Mouse (Mus musculus): ENCODE results near the gene Dpf2. TPM values are rescaled to one million over a fixed set of nuclear protein-coding genes. Genes with fewer than 3 reads are reported as not detected.
A peak's percentile ranks its signal among the peaks of the same experiment; 100 is the strongest.

Gene Dpf2
- polyA plus RNA-seq, 1 experiment from 2014 or later = 47.0 TPM

- Histone ChIP-seq H3K9me3 (ENCODE audit: control insufficient read depth, low read length) (no peaks in the 10 kb centered on the region), H3K27ac (replicated peaks) (peak overlapping the region; percentile 35; the same call in 1 of the 2 replicates), H3K9ac (ENCODE audit: low read length) (peak overlapping the region; percentile 50; the same call in 1 of the 2 replicates), H3K4me1 (replicated peaks; ENCODE audit: control insufficient read depth, insufficient read depth) (peaks cover 3% of the 10 kb centered on the region; the same call in 1 of the 2 replicates), H3K36me3 (ENCODE audit: control insufficient read depth, insufficient read depth, low read length) (peaks cover 9% of the 10 kb centered on the region), H3K4me2 (replicated peaks; ENCODE audit: low read depth) (peak overlapping the region; percentile 36), H3K27me3 (ENCODE audit: control insufficient read depth, insufficient read depth, low read length) (no peaks in the 10 kb centered on the region), H3K4me3 (ENCODE audit: low read depth, low read length) (no peak overlapping the region)
- no peak for ATAC-seq (ENCODE audit: low FRiP score, low TSS enrichment)
- no peak for DNase-seq (ENCODE audit: low spot score)
- TF ChIP-seq EP300 (optimal IDR thresholded peaks at IDR 0.05) (no peak), CTCF (IDR thresholded peaks at IDR 0.05; ENCODE audit: low read depth) (no peak)
- WGBS = 24% methylated on average over 9 of the region's 9 CpGs
Measured at GRCm38 (mm10) chr19:5921715-5922114, 8.9 kb upstream of the Dpf2 start.

- under 1% methylated on average over 57 of the region's 59 CpGs for WGBS
- Histone ChIP-seq H3K27ac (replicated peaks) (peak overlapping the region; percentile 94), H3K27me3 (ENCODE audit: control insufficient read depth, insufficient read depth, low read length) (no peaks in the 10 kb centered on the region), H3K9me3 (ENCODE audit: control insufficient read depth, low read length) (no peaks in the 10 kb centered on the region), H3K4me2 (replicated peaks; ENCODE audit: low read depth) (peak overlapping the region; percentile 71), H3K9ac (ENCODE audit: low read length) (peak overlapping the region; percentile 95), H3K36me3 (ENCODE audit: control insufficient read depth, insufficient read depth, low read length) (peaks cover 5% of the 10 kb centered on the region), H3K4me3 (ENCODE audit: low read depth, low read length) (peak overlapping the region; percentile 95), H3K4me1 (replicated peaks; ENCODE audit: control insufficient read depth, insufficient read depth) (peaks cover 6% of the 10 kb centered on the region)
- TF ChIP-seq EP300 (optimal IDR thresholded peaks at IDR 0.05) = no peak
- TF ChIP-seq CTCF (IDR thresholded peaks at IDR 0.05; ENCODE audit: low read depth) = peak; percentile 53
- ATAC-seq (ENCODE audit: low FRiP score, low TSS enrichment) (peak; percentile 96), DNase-seq (ENCODE audit: low spot score) (peak; percentile 99)
Measured at GRCm38 (mm10) chr19:5912103-5913006, 455 bp downstream of the Dpf2 start.

- no peak for DNase-seq (ENCODE audit: low spot score)
Measured at GRCm38 (mm10) chr19:5911430-5912102, 1.2 kb downstream of the Dpf2 start.

GRCm38 (mm10) chr19:5910221-5910620 is 2.6 kb downstream of the Dpf2 start:
- peak overlapping the region; percentile 35 for H3K4me2 ChIP-seq (replicated peaks; ENCODE audit: low read depth)
- ATAC-seq (ENCODE audit: low FRiP score, low TSS enrichment) (no peak), DNase-seq (ENCODE audit: low spot score) (peak; percentile 41)
- no peaks in the 10 kb centered on the region for H3K9me3 ChIP-seq (ENCODE audit: control insufficient read depth, low read length)
- peaks cover 15% of the 10 kb centered on the region for H3K36me3 ChIP-seq (ENCODE audit: control insufficient read depth, insufficient read depth, low read length)
- 0 out of 2 replicates have a peak overlapping the region, but pooled peaks have one; percentile 3 for H3K4me3 ChIP-seq (ENCODE audit: low read depth, low read length)
- WGBS = 31% methylated on average over 6 of the region's 6 CpGs
- no peaks in the 10 kb centered on the region for H3K27me3 ChIP-seq (ENCODE audit: control insufficient read depth, insufficient read depth, low read length)
- no peak for TF ChIP-seq EP300 (optimal IDR thresholded peaks at IDR 0.05)
- peak; percentile 33; the same call in 1 of the 2 replicates for TF ChIP-seq CTCF (IDR thresholded peaks at IDR 0.05; ENCODE audit: low read depth)
- no peak overlapping the region for H3K9ac ChIP-seq (ENCODE audit: low read length)
- H3K27ac ChIP-seq (replicated peaks) = peak overlapping the region; percentile 24; the same call in 1 of the 2 replicates
- H3K4me1 ChIP-seq (replicated peaks; ENCODE audit: control insufficient read depth, insufficient read depth) = peaks cover 6% of the 10 kb centered on the region

More at GRCm38 (mm10) chr19:5911430-5912102, 1.2 kb downstream of the Dpf2 start:
- peak overlapping the region; percentile 95 for H3K4me3 ChIP-seq (ENCODE audit: low read depth, low read length)
- H3K4me2 ChIP-seq (replicated peaks; ENCODE audit: low read depth) = peak overlapping the region; percentile 71
- no peak for ATAC-seq (ENCODE audit: low FRiP score, low TSS enrichment)
- no peaks in the 10 kb centered on the region for H3K27me3 ChIP-seq (ENCODE audit: control insufficient read depth, insufficient read depth, low read length)
- no peak for TF ChIP-seq EP300 (optimal IDR thresholded peaks at IDR 0.05)
- TF ChIP-seq CTCF (IDR thresholded peaks at IDR 0.05; ENCODE audit: low read depth) = no peak
- peak overlapping the region; percentile 94 for H3K27ac ChIP-seq (replicated peaks)
- peaks cover 6% of the 10 kb centered on the region for H3K4me1 ChIP-seq (replicated peaks; ENCODE audit: control insufficient read depth, insufficient read depth)
- under 1% methylated on average over 14 of the region's 14 CpGs for WGBS
- peak overlapping the region; percentile 95 for H3K9ac ChIP-seq (ENCODE audit: low read length)
- no peaks in the 10 kb centered on the region for H3K9me3 ChIP-seq (ENCODE audit: control insufficient read depth, low read length)
- H3K36me3 ChIP-seq (ENCODE audit: control insufficient read depth, insufficient read depth, low read length) = peaks cover 6% of the 10 kb centered on the region; the same call in 1 of the 2 replicates

GRCm38 (mm10) chr19:5907275-5907674 is 5.5 kb downstream of the Dpf2 start:
- H3K4me1 ChIP-seq (replicated peaks; ENCODE audit: control insufficient read depth, insufficient read depth) = peaks cover 3% of the 10 kb centered on the region; the same call in 1 of the 2 replicates
- H3K27me3 ChIP-seq (ENCODE audit: control insufficient read depth, insufficient read depth, low read length) = no peaks in the 10 kb centered on the region
- no peak overlapping the region for H3K9ac ChIP-seq (ENCODE audit: low read length)
- 51% methylated on average over 3 of the region's 3 CpGs for whole genome bisulfite sequencing
- H3K36me3 ChIP-seq (ENCODE audit: control insufficient read depth, insufficient read depth, low read length) = peaks cover 36% of the 10 kb centered on the region
- H3K9me3 ChIP-seq (ENCODE audit: control insufficient read depth, low read length) = no peaks in the 10 kb centered on the region
- no peak overlapping the region for H3K27ac ChIP-seq (replicated peaks)
- no peak overlapping the region for H3K4me2 ChIP-seq (replicated peaks; ENCODE audit: low read depth)
- no peak for ATAC-seq (ENCODE audit: low FRiP score, low TSS enrichment)
- TF ChIP-seq EP300 (optimal IDR thresholded peaks at IDR 0.05) (no peak), CTCF (IDR thresholded peaks at IDR 0.05; ENCODE audit: low read depth) (no peak)
- H3K4me3 ChIP-seq (ENCODE audit: low read depth, low read length) = no peak overlapping the region
- no peak for DNase-seq (ENCODE audit: low spot score)

All from stomach, postnatal 0 days (tissue).